Mouse (Mus musculus): Measurements from ENCODE around the gene U2af1. TPM values are rescaled to one million over a fixed set of nuclear protein-coding genes. Genes with fewer than 3 reads are reported as not detected.
A peak's percentile ranks its signal among the peaks of the same experiment; 100 is the strongest.

U2af1 gene
- polyA plus RNA-seq, 1 experiment from 2014 or later = 283 TPM

DNA sequence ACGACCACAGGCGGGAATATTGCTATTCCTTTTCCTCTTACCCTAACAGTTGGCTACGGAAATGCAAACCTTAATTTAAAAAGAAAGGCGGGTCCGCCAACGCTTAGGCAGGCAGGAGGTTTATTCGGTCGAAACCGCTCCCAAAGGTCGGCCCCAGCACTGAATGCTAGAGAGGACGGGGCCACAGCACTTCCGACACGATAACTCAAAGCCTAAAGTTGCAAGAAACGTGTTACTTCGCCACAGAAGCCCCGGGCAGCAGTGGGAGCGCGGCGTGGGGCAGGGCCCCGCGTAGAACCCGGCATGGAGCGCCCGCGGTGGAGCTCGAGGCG, 590 bp downstream of the U2af1 start:
- Histone ChIP-seq H3K27ac (peak overlapping the region; percentile 91), H3K9ac (peak overlapping the region; percentile 96), H3K4me3 (peak overlapping the region; percentile 92), H3K4me1 (peaks cover 24% of the 10 kb centered on the region), H3K36me3 (peaks cover 28% of the 10 kb centered on the region), H3K27me3 (no peaks in the 10 kb centered on the region), H3K4me2 (peak overlapping the region; percentile 67), H3K9me3 (no peaks in the 10 kb centered on the region)
- ATAC-seq (ENCODE audit: insufficient number of reproducible peaks, low FRiP score, low TSS enrichment, low read depth) = no peak
- under 1% methylated on average over 25 of the region's 27 CpGs for WGBS

DNA sequence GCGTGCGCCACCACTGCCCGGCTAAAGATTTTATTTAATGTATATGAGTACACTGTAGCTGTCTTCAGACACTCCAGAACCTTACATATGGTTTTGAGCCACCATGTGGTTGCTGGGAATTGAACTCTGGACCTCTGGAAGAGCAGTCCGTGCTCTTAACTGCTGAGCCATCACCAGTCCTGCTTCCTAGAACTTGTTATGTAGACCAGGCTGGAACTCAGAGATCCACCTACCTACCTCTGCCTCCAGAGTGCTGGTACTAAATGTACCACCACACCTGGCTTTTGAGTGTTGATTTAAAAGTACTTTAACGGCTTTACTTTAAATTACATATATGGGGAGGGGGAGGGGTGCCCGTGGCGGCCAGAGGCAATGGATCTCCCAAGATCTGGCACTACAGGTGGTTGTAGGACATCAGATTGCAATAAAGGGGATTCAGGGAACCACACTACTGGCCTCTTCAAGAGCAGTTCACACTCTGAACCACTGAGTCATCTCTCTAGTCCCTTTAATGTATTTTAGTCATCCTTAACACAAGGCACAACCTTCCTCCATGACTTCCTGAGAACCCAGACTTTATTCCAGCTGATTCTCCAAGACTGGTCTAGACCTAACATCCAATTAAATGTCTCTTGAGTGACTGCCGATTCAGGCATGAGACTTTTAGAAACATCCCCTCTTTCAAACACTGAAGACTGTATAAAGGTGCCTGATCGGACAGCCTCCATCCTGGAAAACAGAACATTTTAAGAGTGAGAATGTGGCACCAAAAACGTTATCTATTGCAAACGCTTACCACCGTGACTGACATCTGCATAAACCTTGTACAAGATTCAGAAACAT, 1.3 kb downstream of the U2af1 start:
- Histone ChIP-seq H3K4me3 (peak overlapping the region; percentile 92), H3K27ac (no peak overlapping the region), H3K36me3 (peaks cover 36% of the 10 kb centered on the region), H3K9ac (peak overlapping the region; percentile 96), H3K4me1 (peaks cover 24% of the 10 kb centered on the region), H3K27me3 (no peaks in the 10 kb centered on the region), H3K9me3 (no peaks in the 10 kb centered on the region), H3K4me2 (peak overlapping the region; percentile 67)
- no peak for ATAC-seq (ENCODE audit: insufficient number of reproducible peaks, low FRiP score, low TSS enrichment, low read depth)
- WGBS = 43% methylated on average over 12 of the region's 12 CpGs

DNA sequence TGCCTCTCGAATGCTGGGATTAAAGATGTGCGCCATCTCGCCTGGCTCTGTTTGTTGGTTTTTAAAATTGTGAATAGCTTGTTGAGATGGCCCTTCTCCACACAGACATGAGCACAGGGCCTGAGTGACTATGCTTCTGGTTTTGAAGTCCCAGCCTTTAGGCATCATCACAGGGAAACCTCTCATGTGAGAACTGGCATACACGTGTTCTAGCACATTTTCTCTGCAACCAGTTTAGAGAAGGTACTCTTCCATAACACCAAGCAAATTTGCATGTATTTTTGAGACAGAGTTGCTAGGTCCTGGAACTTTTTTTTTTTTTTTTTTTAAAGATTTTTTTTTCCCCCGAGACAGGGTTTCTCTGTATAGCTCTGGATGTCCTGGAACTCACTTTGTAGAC, 2.0 kb downstream of the U2af1 start:
- H3K9ac ChIP-seq = no peak overlapping the region
- H3K27ac ChIP-seq = no peak overlapping the region
- no peaks in the 10 kb centered on the region for H3K27me3 ChIP-seq
- peak overlapping the region; percentile 67; the same call in 1 of the 2 replicates for H3K4me2 ChIP-seq
- peaks cover 24% of the 10 kb centered on the region for H3K4me1 ChIP-seq
- H3K4me3 ChIP-seq = peak overlapping the region; percentile 92; the same call in 1 of the 2 replicates
- peaks cover 43% of the 10 kb centered on the region for H3K36me3 ChIP-seq
- ATAC-seq (ENCODE audit: insufficient number of reproducible peaks, low FRiP score, low TSS enrichment, low read depth) = no peak
- 86% methylated on average over 5 of the region's 5 CpGs for WGBS
- H3K9me3 ChIP-seq = no peaks in the 10 kb centered on the region

DNA sequence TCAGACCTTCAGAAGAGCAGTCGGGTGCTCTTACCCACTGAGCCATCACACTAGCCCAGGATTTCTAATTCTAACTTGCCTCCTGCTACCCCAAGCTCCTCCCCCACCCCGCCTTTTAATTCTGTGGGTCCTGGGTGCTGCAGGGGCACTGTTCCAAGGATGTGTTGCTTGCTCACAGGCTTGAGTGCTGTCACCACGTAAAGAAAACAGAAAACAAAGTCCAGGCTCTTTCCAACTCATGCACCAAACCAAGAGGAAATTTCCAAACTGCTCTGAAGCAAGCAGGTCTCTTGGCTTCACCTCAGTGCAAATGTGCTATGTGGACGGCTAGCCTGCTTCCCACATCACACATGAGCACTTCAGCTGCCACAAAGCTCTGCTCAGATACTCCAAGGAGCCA, 3.3 kb downstream of the U2af1 start:
- ATAC-seq (ENCODE audit: insufficient number of reproducible peaks, low FRiP score, low TSS enrichment, low read depth) = no peak
- Histone ChIP-seq H3K4me2 (no peak overlapping the region), H3K27ac (no peak overlapping the region), H3K9ac (no peak overlapping the region), H3K4me1 (peaks cover 24% of the 10 kb centered on the region), H3K27me3 (no peaks in the 10 kb centered on the region), H3K4me3 (no peak overlapping the region), H3K36me3 (peaks cover 56% of the 10 kb centered on the region), H3K9me3 (no peaks in the 10 kb centered on the region)
- 75% methylated on average over 4 of the region's 4 CpGs for WGBS

DNA sequence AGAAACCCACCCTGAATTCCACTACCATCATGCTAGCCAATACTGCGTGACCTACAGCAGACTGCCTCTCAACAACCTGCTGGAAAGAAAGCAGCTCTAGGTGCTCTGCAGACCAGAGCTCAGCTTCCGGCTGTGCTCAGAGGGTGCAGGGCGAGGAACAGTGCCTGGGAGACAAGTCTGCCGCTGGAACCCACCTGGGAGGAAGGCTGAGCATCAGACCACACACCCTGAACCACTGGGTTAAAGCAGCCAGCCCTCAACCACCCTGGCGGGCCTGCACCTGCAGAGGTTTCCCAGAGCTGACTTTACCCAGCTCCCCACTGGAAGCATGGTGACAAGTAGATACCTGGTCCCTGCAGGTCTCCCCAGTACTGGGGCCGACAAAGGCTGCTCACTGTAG, 5.4 kb downstream of the U2af1 start:
- H3K27ac ChIP-seq = no peak overlapping the region
- no peak overlapping the region for H3K4me2 ChIP-seq
- H3K4me3 ChIP-seq = no peak overlapping the region
- WGBS = 82% methylated on average over 6 of the region's 6 CpGs
- H3K36me3 ChIP-seq = peaks cover 77% of the 10 kb centered on the region
- no peaks in the 10 kb centered on the region for H3K9me3 ChIP-seq
- ATAC-seq (ENCODE audit: insufficient number of reproducible peaks, low FRiP score, low TSS enrichment, low read depth) = no peak
- H3K27me3 ChIP-seq = no peaks in the 10 kb centered on the region
- no peak overlapping the region for H3K9ac ChIP-seq
- peaks cover 18% of the 10 kb centered on the region for H3K4me1 ChIP-seq

DNA sequence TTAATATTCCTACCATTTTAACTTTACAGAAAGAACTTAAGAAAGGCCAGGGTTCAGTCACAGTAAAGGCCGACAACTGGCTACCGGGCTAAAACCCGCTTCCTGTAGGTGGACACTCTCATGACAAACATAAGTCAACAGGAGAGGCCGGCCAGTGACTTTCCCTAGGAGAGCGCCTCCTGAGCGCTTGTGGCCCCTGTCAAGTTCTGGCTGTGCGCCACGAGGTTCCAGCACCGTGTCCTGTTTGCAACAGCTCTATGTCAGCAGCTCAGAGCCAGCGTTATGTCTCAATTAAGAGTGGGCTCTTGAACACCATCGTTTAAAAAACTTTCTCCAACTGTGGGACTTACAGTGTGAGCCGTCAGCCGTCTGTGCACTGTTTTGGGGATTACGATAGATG, 6.5 kb downstream of the U2af1 start:
- Histone ChIP-seq H3K27ac (no peak overlapping the region), H3K36me3 (peaks cover 88% of the 10 kb centered on the region), H3K9ac (no peak overlapping the region), H3K4me2 (no peak overlapping the region), H3K27me3 (no peaks in the 10 kb centered on the region), H3K4me1 (peaks cover 13% of the 10 kb centered on the region), H3K9me3 (no peaks in the 10 kb centered on the region), H3K4me3 (no peak overlapping the region)
- 90% methylated on average over 14 of the region's 14 CpGs for WGBS
- ATAC-seq (ENCODE audit: insufficient number of reproducible peaks, low FRiP score, low TSS enrichment, low read depth) = no peak

DNA sequence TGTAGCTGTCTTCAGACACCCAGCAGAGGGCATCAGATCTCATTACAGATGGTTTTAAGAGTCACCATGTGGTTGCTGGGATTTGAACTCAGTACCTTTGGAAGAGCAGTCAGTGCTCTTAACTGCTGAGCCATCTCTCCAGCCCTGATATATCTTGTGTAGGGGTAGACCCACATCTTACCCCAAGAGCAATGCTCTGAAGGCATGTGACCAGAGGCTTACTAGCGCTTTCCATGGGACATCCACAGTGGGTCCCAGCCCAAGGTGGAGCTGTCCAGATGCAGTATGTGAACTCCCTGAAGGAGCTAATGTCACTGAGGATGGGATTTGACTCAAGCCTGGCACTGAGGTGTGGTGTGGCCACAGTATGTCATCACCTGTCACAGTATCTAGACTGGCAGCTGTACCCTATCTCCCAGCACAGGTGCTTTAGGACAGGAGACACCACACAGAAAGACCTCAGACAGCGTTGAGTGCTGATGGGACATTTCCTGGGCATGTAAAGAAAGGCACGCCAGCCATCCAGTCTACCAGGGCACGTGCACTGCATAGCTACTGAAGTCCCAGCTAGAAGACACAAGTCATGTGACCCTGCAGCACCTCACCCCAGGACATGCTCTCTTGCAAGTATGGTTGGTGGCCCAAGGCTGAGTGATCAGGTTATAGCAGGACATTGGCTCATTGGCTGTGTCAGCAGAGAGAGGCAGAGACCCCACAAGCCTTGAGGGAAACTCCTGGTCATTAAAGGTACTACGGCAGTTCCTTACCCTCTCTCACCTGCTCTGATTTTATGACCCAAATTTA, 12.3 kb downstream of the U2af1 start:
- ATAC-seq (ENCODE audit: insufficient number of reproducible peaks, low FRiP score, low TSS enrichment, low read depth) = peak; percentile 35; the same call in 1 of the 2 replicates
- Histone ChIP-seq H3K4me2 (no peak overlapping the region), H3K27ac (no peak overlapping the region), H3K9me3 (no peaks in the 10 kb centered on the region), H3K4me3 (no peak overlapping the region), H3K9ac (no peak overlapping the region), H3K4me1 (no peaks in the 10 kb centered on the region), H3K27me3 (no peaks in the 10 kb centered on the region), H3K36me3 (peaks cover 60% of the 10 kb centered on the region)
- 93% methylated on average over 5 of the region's 5 CpGs for WGBS

DNA sequence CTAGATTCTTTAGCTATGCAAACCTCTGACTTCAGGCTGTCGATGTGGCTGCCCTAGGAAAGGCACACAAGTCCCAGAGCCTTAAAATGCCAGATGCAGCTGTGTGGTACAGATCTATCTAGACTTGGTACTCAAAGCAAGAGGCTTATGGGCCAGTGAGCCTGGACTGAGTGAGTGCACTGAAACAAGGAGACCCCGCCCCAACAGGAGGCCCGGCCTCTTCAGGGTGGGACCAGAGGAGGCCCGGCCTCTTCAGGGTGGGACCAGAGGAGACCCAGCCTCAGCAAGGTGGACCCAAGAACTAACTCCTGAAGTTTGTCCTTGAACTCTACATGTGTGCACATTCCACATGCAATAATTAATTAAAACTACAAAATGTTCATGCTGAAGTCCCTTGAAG, 15.8 kb downstream of the U2af1 start:
- Histone ChIP-seq H3K27me3 (no peaks in the 10 kb centered on the region), H3K4me1 (peaks cover 2% of the 10 kb centered on the region), H3K9ac (no peak overlapping the region), H3K36me3 (peaks cover 25% of the 10 kb centered on the region), H3K27ac (no peak overlapping the region), H3K4me3 (no peak overlapping the region), H3K9me3 (no peaks in the 10 kb centered on the region), H3K4me2 (no peak overlapping the region)
- WGBS = 77% methylated on average over 4 of the region's 4 CpGs
- ATAC-seq (ENCODE audit: insufficient number of reproducible peaks, low FRiP score, low TSS enrichment, low read depth) = no peak

DNA sequence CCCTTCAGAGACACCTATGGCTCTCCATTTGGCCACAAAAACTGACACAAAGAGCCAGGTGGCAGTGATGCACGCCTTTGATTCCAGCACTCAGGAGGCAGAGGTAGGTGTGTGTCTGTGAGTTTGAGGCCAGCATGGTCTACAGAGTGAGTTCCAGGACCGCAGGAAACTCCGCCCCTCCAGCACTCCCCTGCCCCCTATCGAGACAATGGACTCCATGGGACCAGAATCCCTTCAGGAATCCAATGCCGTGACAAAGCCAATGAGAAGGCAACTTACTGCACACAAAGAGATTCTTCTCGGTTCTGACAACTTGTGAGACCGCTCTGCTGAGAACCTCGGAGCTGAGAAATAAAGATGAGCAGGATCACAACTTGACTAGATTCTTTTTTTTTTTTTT, 16.4 kb downstream of the U2af1 start:
- Histone ChIP-seq H3K9me3 (no peaks in the 10 kb centered on the region), H3K9ac (no peak overlapping the region), H3K36me3 (peaks cover 19% of the 10 kb centered on the region), H3K4me3 (no peak overlapping the region), H3K27me3 (no peaks in the 10 kb centered on the region), H3K27ac (no peak overlapping the region), H3K4me1 (peaks cover 8% of the 10 kb centered on the region), H3K4me2 (no peak overlapping the region)
- no peak for ATAC-seq (ENCODE audit: insufficient number of reproducible peaks, low FRiP score, low TSS enrichment, low read depth)
- 57% methylated on average over 8 of the region's 8 CpGs for WGBS

DNA sequence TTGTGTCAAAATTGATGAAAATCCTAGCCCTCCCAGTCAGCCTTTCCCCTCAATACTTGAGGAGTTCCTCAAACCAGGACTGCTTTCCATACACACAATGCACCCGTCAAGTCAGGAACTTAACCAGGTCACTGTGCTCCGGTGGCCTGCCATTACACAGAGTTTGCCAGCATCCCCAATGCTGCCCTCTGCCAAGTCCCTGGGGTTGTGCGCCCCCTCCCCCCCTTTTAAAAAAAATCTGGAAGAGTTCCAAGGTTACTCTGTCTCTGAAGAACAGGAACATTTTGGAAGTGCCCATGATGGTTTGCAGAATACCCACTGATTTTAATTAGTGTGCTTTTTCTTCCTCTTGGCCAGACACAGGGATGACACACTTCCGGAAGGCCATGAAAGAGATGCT, 19.0 kb downstream of the U2af1 start:
- ATAC-seq (ENCODE audit: insufficient number of reproducible peaks, low FRiP score, low TSS enrichment, low read depth) = no peak
- Histone ChIP-seq H3K9ac (no peak overlapping the region), H3K4me1 (peaks cover 24% of the 10 kb centered on the region), H3K4me2 (no peak overlapping the region), H3K27ac (no peak overlapping the region), H3K27me3 (peaks cover 21% of the 10 kb centered on the region), H3K36me3 (no peaks in the 10 kb centered on the region), H3K9me3 (no peaks in the 10 kb centered on the region), H3K4me3 (no peak overlapping the region)
- WGBS = 59% methylated on average over 4 of the region's 4 CpGs

DNA sequence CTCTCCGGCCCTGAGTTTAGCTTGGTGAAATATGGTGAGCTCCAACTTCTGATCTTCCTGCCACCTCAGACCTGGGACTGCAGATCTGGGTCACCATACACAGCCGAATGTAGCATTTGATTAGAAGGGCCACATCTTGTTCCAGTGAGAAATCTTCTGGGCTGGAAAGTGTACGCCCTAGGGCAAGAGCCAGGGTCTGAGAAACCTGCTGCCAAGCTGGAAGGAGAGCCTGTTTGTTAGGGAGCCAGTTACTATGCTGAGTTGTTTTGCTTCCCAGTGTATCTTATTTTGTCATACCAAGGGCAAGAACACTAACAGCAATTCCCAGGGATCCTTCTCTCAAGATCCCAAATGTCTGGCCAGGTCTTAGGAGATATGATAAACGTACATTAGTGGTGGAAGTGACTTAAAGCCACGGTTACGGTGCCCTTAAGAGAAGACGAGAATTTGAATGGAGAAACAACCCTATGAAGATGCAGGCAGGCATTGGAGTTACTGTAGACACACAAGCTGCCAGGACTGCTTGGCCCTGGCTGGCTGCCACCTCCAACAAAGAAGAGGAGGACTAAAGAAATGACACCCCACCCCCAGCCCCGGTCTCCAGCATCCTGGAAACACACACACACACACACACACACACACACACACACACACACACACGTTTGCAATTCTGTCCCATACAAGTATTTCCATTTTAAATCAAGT, 20.7 kb downstream of the U2af1 start:
- no peak overlapping the region for H3K4me3 ChIP-seq
- no peaks in the 10 kb centered on the region for H3K36me3 ChIP-seq
- H3K27me3 ChIP-seq = peaks cover 21% of the 10 kb centered on the region
- 55% methylated on average over 9 of the region's 9 CpGs for WGBS
- H3K4me1 ChIP-seq = peaks cover 24% of the 10 kb centered on the region
- no peak overlapping the region for H3K27ac ChIP-seq
- no peak for ATAC-seq (ENCODE audit: insufficient number of reproducible peaks, low FRiP score, low TSS enrichment, low read depth)
- no peaks in the 10 kb centered on the region for H3K9me3 ChIP-seq
- no peak overlapping the region for H3K4me2 ChIP-seq
- H3K9ac ChIP-seq = no peak overlapping the region
